Mouse (Mus musculus) cortical plate, adult 2 months (tissue): ENCODE measurements around the gene Rnf130.
A peak's percentile ranks its signal among the peaks of the same experiment; 100 is the strongest.

Experiments
- CTCF ChIP-seq: fragments of 200-500 bp; IDR thresholded peaks from 2 replicates; pipeline ENCODE4 v1.5.1; 2011; ENCODE audit warnings: mild to moderate bottlenecking, control low read depth, low read length; ENCODE audit not compliant: insufficient read depth; ENCODE audit errors: extremely low read depth
- POLR2A ChIP-seq: fragments of 200-500 bp; IDR thresholded peaks from 2 replicates; pipeline ENCODE4 v1.6.1; 2011; ENCODE audit warnings: mild to moderate bottlenecking, low read length, control low read depth; ENCODE audit not compliant: insufficient read depth; ENCODE audit errors: extremely low read depth

- TF ChIP-seq CTCF, result peak; percentile 72
- no peak for TF ChIP-seq POLR2A
Measured at GRCm38 (mm10) chr11:50114329-50114728, 89.2 kb downstream of the Rnf130 start.
